Mouse (Mus musculus) neural tube, embryonic 10.5 days (tissue): Measurements from ENCODE around the gene Fam240b.
A peak's percentile ranks its signal among the peaks of the same experiment; 100 is the strongest.
"Not testable (repeated sequence)": the region's sequence is repeated elsewhere in the genome, so short reads cannot be mapped to it uniquely, and the experiment has no call there.

ENCODE experiments used
- DNase-seq: peaks from one replicate; pipeline ENCODE4 v3.0.0-alpha.2; 2017; ENCODE audit warnings: low spot score; ENCODE audit errors: extremely low spot score

Fam240b gene

GRCm38 (mm10) chr13:64497692-64498091 lies at the start of gene Fam240b:
TSS of gene Fam240b (minus strand) at chr13:64497792.
- DNase-seq = no peak

- no peak for DNase-seq
Measured at GRCm38 (mm10) chr13:64530139-64530538, 32.5 kb upstream of the Fam240b start.

GRCm38 (mm10) chr13:64526515-64527285 lies 29.1 kb upstream of the Fam240b start:
- DNase-seq = no peak

- DNase-seq = no peak
Measured at GRCm38 (mm10) chr13:64514247-64514646, 16.7 kb upstream of the Fam240b start.

- no peak for DNase-seq
Measured at GRCm38 (mm10) chr13:64511616-64512015, 14.0 kb upstream of the Fam240b start.

GRCm38 (mm10) chr13:64507361-64507760 lies 9.8 kb upstream of the Fam240b start:
- DNase-seq = no peak

GRCm38 (mm10) chr13:64502833-64503232 lies 5.2 kb upstream of the Fam240b start:
- no peak for DNase-seq

- DNase-seq = no peak
Measured at GRCm38 (mm10) chr13:64493586-64493985, 4.0 kb downstream of the Fam240b start.

- no peak for DNase-seq
Measured at GRCm38 (mm10) chr13:64489886-64490285, 7.7 kb downstream of the Fam240b start.

GRCm38 (mm10) chr13:64479960-64480359 lies 17.6 kb downstream of the Fam240b start:
- no peak for DNase-seq

GRCm38 (mm10) chr13:64477968-64478367 lies 19.6 kb downstream of the Fam240b start:
- DNase-seq = no peak

GRCm38 (mm10) chr13:64467886-64468285 lies 29.7 kb downstream of the Fam240b start:
- no peak for DNase-seq

- no peak for DNase-seq
Measured at GRCm38 (mm10) chr13:64465166-64465565, 32.4 kb downstream of the Fam240b start.

- no peak for DNase-seq
Measured at GRCm38 (mm10) chr13:64462581-64462980, 35.0 kb downstream of the Fam240b start.

- DNase-seq = no peak
Measured at GRCm38 (mm10) chr13:64458181-64458580, 39.4 kb downstream of the Fam240b start.

- not testable (repeated sequence) for DNase-seq
Measured at GRCm38 (mm10) chr13:64457225-64457978, 40.2 kb downstream of the Fam240b start.

GRCm38 (mm10) chr13:64450001-64450794 lies 47.4 kb downstream of the Fam240b start:
- no peak for DNase-seq

GRCm38 (mm10) chr13:64448729-64449128 lies 48.9 kb downstream of the Fam240b start:
- no peak for DNase-seq

- DNase-seq = no peak
Measured at GRCm38 (mm10) chr13:64447947-64448346, 49.6 kb downstream of the Fam240b start.

GRCm38 (mm10) chr13:64445254-64445920 lies 52.2 kb downstream of the Fam240b start:
- no peak for DNase-seq

- peak; percentile 61 for DNase-seq
Measured at GRCm38 (mm10) chr13:64443263-64443894, 54.2 kb downstream of the Fam240b start.
